Mouse (Mus musculus) heart, embryonic 11.5 days (tissue): ENCODE measurements around the gene Trappc5. TPM values are rescaled to one million over a fixed set of nuclear protein-coding genes. Genes with fewer than 3 reads are reported as not detected.

Experiments
- ATAC-seq: fragments of 200-750 bp; cut with Nextera tagmentation; replicated peaks from 2 replicates; pipeline ENCODE4 v1.8.0; 2017; ENCODE audit warnings: moderate library complexity; ENCODE audit not compliant: insufficient number of reproducible peaks, low FRiP score, low TSS enrichment
- H3K27ac ChIP-seq: fragments of 300-500 bp; sonication (generic); 2 replicates; pipeline ENCODE4 v1.5.1; 2014; ENCODE audit warnings: mild to moderate bottlenecking, low read depth, low read length
- H3K27me3 ChIP-seq: fragments of 300-500 bp; sonication (generic); 2 replicates; pipeline ENCODE4 v1.6.1; 2014; ENCODE audit warnings: mild to moderate bottlenecking, low read length, mixed read lengths; ENCODE audit not compliant: control insufficient read depth, insufficient read depth
- H3K36me3 ChIP-seq: fragments of 300-500 bp; sonication (generic); 2 replicates; pipeline ENCODE4 v1.6.1; 2014; ENCODE audit warnings: mild to moderate bottlenecking, low read length, moderate library complexity, mixed read lengths; ENCODE audit not compliant: control insufficient read depth, insufficient read depth
- H3K4me1 ChIP-seq: fragments of 300-500 bp; sonication (generic); 2 replicates; pipeline ENCODE4 v1.6.1; 2014; ENCODE audit warnings: low read length; ENCODE audit not compliant: control insufficient read depth, insufficient read depth
- H3K4me2 ChIP-seq: fragments of 300-500 bp; sonication (generic); 2 replicates; pipeline ENCODE4 v1.6.1; 2014; ENCODE audit warnings: mild to moderate bottlenecking, moderate library complexity
- H3K4me3 ChIP-seq: fragments of 300-500 bp; sonication (generic); 2 replicates; pipeline ENCODE4 v1.5.1; 2014; ENCODE audit warnings: low read depth, low read length
- H3K9ac ChIP-seq: fragments of 300-500 bp; sonication (generic); 2 replicates; pipeline ENCODE4 v1.6.1; 2014; ENCODE audit warnings: mild to moderate bottlenecking, low read depth, low read length, moderate library complexity
- H3K9me3 ChIP-seq: fragments of 300-500 bp; sonication (generic); replicated peaks from 2 replicates; pipeline ENCODE4 v1.6.1; 2016; ENCODE audit warnings: low read length; ENCODE audit not compliant: control insufficient read depth
- WGBS: fragments of 180-500 bp; shearing (Covaris S2); extraction: QIAGEN DNeasy Blood & Tissue Kit; methylation state at CpG from one replicate; pipeline ENCODE4 v1.1.7; 2014; ENCODE audit not compliant: insufficient replicate concordance; 5-methylcytosine and 5-hydroxymethylcytosine counted together
- polyA plus RNA-seq: library from polyadenylated mRNA; unstranded; fragments of >200 nt; fragmentation: Nextera tagmentation; extraction: Ambion mirVana; gene quantifications from 2 replicates; pipeline ENCODE4 v1.2.1, GENCODE M21; 2014

Gene Trappc5
- polyA plus RNA-seq, 1 experiment from 2014 or later, result 26.3 TPM

- no peak overlapping the region for H3K4me3 ChIP-seq
- H3K4me2 ChIP-seq, result no peak overlapping the region
- H3K4me1 ChIP-seq, result no peaks in the 10 kb centered on the region
- no peaks in the 10 kb centered on the region for H3K27me3 ChIP-seq
- H3K36me3 ChIP-seq, result peaks cover 8% of the 10 kb centered on the region
- H3K9ac ChIP-seq, result no peak overlapping the region
- no peaks in the 10 kb centered on the region for H3K9me3 ChIP-seq
- WGBS, result 69% methylated on average over 6 of the region's 6 CpGs
- no peak overlapping the region for H3K27ac ChIP-seq
- ATAC-seq, result no peak
Measured at GRCm38 (mm10) chr8:3683408-3684176, 7.5 kb downstream of the Trappc5 start.

DNA sequence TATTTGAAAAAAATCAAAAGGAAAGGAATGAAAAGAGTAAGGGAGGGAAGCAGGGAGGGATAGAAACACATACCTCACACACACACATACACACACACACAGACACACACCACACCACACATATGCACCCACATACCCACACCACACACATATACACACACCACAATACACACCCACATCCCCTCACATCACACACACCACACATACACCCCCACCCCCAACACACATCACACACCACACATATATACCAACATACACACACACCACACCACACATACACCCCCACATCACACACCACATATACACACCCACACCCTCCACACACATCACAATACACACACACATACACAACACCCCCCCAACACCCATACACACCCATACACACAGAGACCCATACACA, 8.4 kb downstream of the Trappc5 start:
- Histone ChIP-seq H3K4me3 (no peak overlapping the region), H3K36me3 (peaks cover 2% of the 10 kb centered on the region; the same call in 1 of the 2 replicates), H3K4me2 (no peak overlapping the region), H3K9ac (no peak overlapping the region), H3K27ac (no peak overlapping the region), H3K4me1 (no peaks in the 10 kb centered on the region), H3K27me3 (no peaks in the 10 kb centered on the region), H3K9me3 (no peaks in the 10 kb centered on the region)
- ATAC-seq, result peak; percentile 22; the same call in 1 of the 2 replicates

DNA sequence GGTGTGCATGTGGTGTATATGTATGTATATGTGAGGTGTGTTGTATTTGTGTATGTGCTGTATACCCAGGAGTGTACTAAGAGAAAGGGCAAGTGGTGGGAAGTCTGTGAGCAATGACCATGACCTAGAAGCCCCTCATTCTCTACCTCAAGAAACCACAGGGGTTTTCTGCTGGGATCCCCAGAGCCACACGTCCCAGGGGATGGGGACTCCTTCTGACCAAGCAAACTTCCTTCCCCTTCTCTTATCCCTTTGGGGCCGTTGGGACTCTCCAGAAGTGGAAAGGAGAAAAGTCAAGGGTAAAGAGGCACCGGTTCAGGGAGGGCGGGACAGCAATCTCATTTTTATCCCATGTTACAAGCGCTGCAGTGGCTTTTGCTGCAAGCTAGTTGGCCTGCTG, 9.3 kb downstream of the Trappc5 start:
- no peak overlapping the region for H3K9ac ChIP-seq
- WGBS, result 61% methylated on average over 5 of the region's 5 CpGs
- no peak overlapping the region for H3K27ac ChIP-seq
- H3K4me2 ChIP-seq, result no peak overlapping the region
- no peak for ATAC-seq
- no peaks in the 10 kb centered on the region for H3K9me3 ChIP-seq
- no peaks in the 10 kb centered on the region for H3K4me1 ChIP-seq
- H3K36me3 ChIP-seq, result peaks cover 2% of the 10 kb centered on the region; the same call in 1 of the 2 replicates
- no peaks in the 10 kb centered on the region for H3K27me3 ChIP-seq
- no peak overlapping the region for H3K4me3 ChIP-seq

DNA sequence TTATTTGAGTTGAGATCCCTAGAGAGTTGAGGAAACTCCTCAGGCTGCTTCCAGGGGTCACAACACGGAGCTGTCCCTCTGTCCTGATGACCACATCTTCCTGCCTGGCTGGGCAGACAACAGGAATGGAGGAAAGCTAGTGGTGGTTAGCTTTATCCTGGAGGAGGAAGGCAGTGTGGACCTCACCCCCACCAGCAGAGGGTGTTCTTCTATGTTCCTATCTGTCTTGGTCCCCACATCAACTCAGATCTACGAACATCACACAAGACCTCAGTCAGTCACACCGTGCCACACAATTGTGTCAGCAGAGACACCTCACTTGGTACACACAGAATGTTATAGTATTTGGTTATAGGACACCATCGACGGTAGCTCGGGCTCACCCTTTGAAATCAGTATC, 11.4 kb downstream of the Trappc5 start:
- Histone ChIP-seq H3K9me3 (no peaks in the 10 kb centered on the region), H3K36me3 (no peaks in the 10 kb centered on the region), H3K4me2 (no peak overlapping the region), H3K27me3 (no peaks in the 10 kb centered on the region), H3K4me3 (no peak overlapping the region), H3K4me1 (no peaks in the 10 kb centered on the region), H3K9ac (no peak overlapping the region), H3K27ac (no peak overlapping the region)
- 68% methylated on average over 6 of the region's 6 CpGs for WGBS
- ATAC-seq, result no peak

- no peak overlapping the region for H3K27ac ChIP-seq
- no peaks in the 10 kb centered on the region for H3K27me3 ChIP-seq
- no peak overlapping the region for H3K4me3 ChIP-seq
- H3K4me2 ChIP-seq, result no peak overlapping the region
- no peak overlapping the region for H3K9ac ChIP-seq
- no peaks in the 10 kb centered on the region for H3K36me3 ChIP-seq
- no peak for ATAC-seq
- no peaks in the 10 kb centered on the region for H3K4me1 ChIP-seq
- WGBS, result 63% methylated on average over 3 of the region's 3 CpGs
- H3K9me3 ChIP-seq, result no peaks in the 10 kb centered on the region
Measured at GRCm38 (mm10) chr8:3690774-3691173, 14.7 kb downstream of the Trappc5 start.

- no peaks in the 10 kb centered on the region for H3K9me3 ChIP-seq
- no peak within 1 kb of the TSS for H3K4me3 ChIP-seq
- H3K27me3 ChIP-seq, result no peaks in the 10 kb centered on the region
- no peak within 1 kb of the TSS for H3K27ac ChIP-seq
- 74% methylated on average over 3 of the region's 3 CpGs for WGBS
- no peaks in the 10 kb centered on the region for H3K4me1 ChIP-seq
- no peak within 1 kb of the TSS for H3K9ac ChIP-seq
- no peak for ATAC-seq
- H3K36me3 ChIP-seq, result no peaks in the 10 kb centered on the region
- no peak within 1 kb of the TSS for H3K4me2 ChIP-seq
Measured at GRCm38 (mm10) chr8:3694121-3694520, 18.0 kb downstream of the Trappc5 start, which contains the start of gene Fcer2a. Gene Fcer2a (minus strand): TSS chr8:3694175.

DNA sequence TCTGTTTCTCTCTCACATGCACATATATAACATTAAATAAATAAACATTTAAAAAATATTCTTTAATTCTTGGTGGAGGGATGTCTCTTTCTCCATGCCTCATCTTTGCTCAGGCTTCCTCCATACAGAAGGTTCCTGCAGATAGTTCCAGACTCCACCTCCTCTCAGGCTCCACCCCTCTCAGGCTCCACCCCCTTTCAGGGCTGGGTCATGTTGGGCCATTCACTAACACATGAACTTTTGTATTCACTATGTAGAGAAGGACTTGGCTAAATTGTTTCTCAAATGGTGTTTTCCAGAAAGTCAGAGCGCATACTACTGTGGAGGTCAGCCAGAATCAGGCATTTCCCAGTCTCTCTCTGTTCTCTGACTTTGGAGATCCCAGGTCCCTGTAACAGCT, 25.4 kb downstream of the Trappc5 start:
- H3K4me2 ChIP-seq, result no peak overlapping the region
- no peaks in the 10 kb centered on the region for H3K27me3 ChIP-seq
- no peak overlapping the region for H3K4me3 ChIP-seq
- ATAC-seq, result no peak
- H3K36me3 ChIP-seq, result no peaks in the 10 kb centered on the region
- no peak overlapping the region for H3K9ac ChIP-seq
- 93% methylated on average over 1 of the region's 1 CpGs for WGBS
- no peak overlapping the region for H3K27ac ChIP-seq
- no peaks in the 10 kb centered on the region for H3K4me1 ChIP-seq
- H3K9me3 ChIP-seq, result no peaks in the 10 kb centered on the region

DNA sequence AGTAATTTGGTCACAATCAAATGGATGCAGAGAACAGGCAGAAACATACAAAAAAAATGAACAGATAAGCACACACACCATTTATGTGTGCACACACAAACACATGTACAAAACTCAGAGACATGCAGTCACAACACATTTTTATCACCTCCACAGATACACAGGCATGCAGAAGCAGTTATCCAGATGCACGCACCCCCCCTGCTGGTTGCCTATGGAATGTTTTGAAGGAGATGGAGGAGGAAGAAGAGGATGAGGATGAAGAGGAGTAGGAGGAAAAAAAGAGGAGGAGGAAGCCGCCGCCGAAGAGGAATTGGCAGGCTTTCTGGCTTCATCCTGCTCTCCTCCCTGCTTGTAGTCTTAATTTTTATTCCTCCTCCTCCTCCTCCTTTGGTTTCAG, 29.6 kb downstream of the Trappc5 start:
- Histone ChIP-seq H3K4me3 (no peak overlapping the region), H3K9me3 (no peaks in the 10 kb centered on the region), H3K27me3 (no peaks in the 10 kb centered on the region), H3K9ac (no peak overlapping the region), H3K36me3 (no peaks in the 10 kb centered on the region), H3K4me1 (peaks cover 3% of the 10 kb centered on the region; the same call in 1 of the 2 replicates), H3K27ac (no peak overlapping the region), H3K4me2 (no peak overlapping the region)
- WGBS, result 64% methylated on average over 4 of the region's 4 CpGs
- ATAC-seq, result no peak

GRCm38 (mm10) chr8:3707611-3708010, 31.5 kb downstream of the Trappc5 start:
- H3K27ac ChIP-seq, result no peak overlapping the region
- H3K27me3 ChIP-seq, result no peaks in the 10 kb centered on the region
- WGBS, result 58% methylated on average over 7 of the region's 7 CpGs
- ATAC-seq, result no peak; the same call in 1 of the 2 replicates
- no peaks in the 10 kb centered on the region for H3K36me3 ChIP-seq
- no peaks in the 10 kb centered on the region for H3K9me3 ChIP-seq
- H3K4me1 ChIP-seq, result peaks cover 3% of the 10 kb centered on the region; the same call in 1 of the 2 replicates
- H3K4me2 ChIP-seq, result no peak overlapping the region
- H3K4me3 ChIP-seq, result no peak overlapping the region
- H3K9ac ChIP-seq, result no peak overlapping the region
